Comparison of ENCODE assay signal across 16 mouse cellular contexts in genomic region chr3:106787972-106788371, GRCm38 (mm10). TPM values are rescaled to one million over a fixed set of nuclear protein-coding genes. Genes with fewer than 3 reads are reported as not detected.
DNase-seq lines count a peak whose midpoint lies in the region; ATAC-seq and TF ChIP-seq lines count a peak whose summit lies in the region.
"Had no signal": no experiment of that assay in that cellular context is flagged by ENCODE, and none has a peak within 500 bp of the region (broad histone marks: within the 10 kb centered on the region; RNA-seq: fewer than 3 reads in every experiment).

No protein-coding gene starts in this region.

- no peaks in the 10 kb centered on the region for H3K36me3 ChIP-seq in liver, adult 2 months (ENCODE audit: control insufficient read depth, insufficient read depth, low read length)
- no peaks in the 10 kb centered on the region for H3K36me3 ChIP-seq in forebrain, embryonic 11.5 days (ENCODE audit: control insufficient read depth, insufficient read depth, low read length)
- no peaks in the 10 kb centered on the region for H3K36me3 ChIP-seq in midbrain, embryonic 14.5 days (ENCODE audit: control insufficient read depth, insufficient read depth, low read length)
- H3K36me3 ChIP-seq: embryonic facial prominence, embryonic 10.5 days; intestine, embryonic 15.5 days had no signal

- no peaks in the 10 kb centered on the region for H3K27me3 ChIP-seq in liver, adult 2 months (ENCODE audit: control insufficient read depth, insufficient read depth, low read length)
- no peaks in the 10 kb centered on the region for H3K27me3 ChIP-seq in forebrain, embryonic 11.5 days (ENCODE audit: control insufficient read depth, insufficient read depth, low read length)
- no peaks in the 10 kb centered on the region for H3K27me3 ChIP-seq in midbrain, embryonic 14.5 days (ENCODE audit: control insufficient read depth, insufficient read depth, low read length)
- H3K27me3 ChIP-seq: intestine, embryonic 15.5 days had no signal

- no peak for TF ChIP-seq CTCF in liver, adult 2 months (IDR thresholded peaks at IDR 0.05; ENCODE audit: low read depth, low read length)
- no peak for TF ChIP-seq CTCF in embryonic fibroblast, embryonic 13.5 days (IDR thresholded peaks at IDR 0.05; ENCODE audit: borderline replicate concordance, insufficient read depth, low read length)

- TF ChIP-seq POLR2A in liver, adult 2 months (IDR thresholded peaks at IDR 0.05; ENCODE audit: extremely low read depth, insufficient read depth, low read length): no peak
- no peak for TF ChIP-seq POLR2A in embryonic fibroblast, embryonic 13.5 days (IDR thresholded peaks at IDR 0.05; ENCODE audit: low read depth, low read length)

- ATAC-seq in megakaryocyte progenitor cell, adult 5-6 weeks (replicated peaks; ENCODE audit: poor library complexity): peak; percentile 63
- ATAC-seq in forebrain, embryonic 11.5 days (replicated peaks; ENCODE audit: low FRiP score): no peak
- ATAC-seq in midbrain, embryonic 14.5 days (ENCODE audit: low FRiP score, low TSS enrichment): no peak
- ATAC-seq: forebrain, embryonic 16.5 days; intestine, embryonic 15.5 days had no signal

- H3K9me3 ChIP-seq in forebrain, embryonic 11.5 days (ENCODE audit: control insufficient read depth, low read length): no peaks in the 10 kb centered on the region
- no peaks in the 10 kb centered on the region for H3K9me3 ChIP-seq in midbrain, embryonic 14.5 days (ENCODE audit: control insufficient read depth, low read length)
- H3K9me3 ChIP-seq: embryonic facial prominence, embryonic 10.5 days; intestine, embryonic 15.5 days had no signal

- no peak overlapping the region for H3K4me2 ChIP-seq in forebrain, embryonic 11.5 days (ENCODE audit: low read depth, low read length, severe bottlenecking)
- no peak overlapping the region for H3K4me2 ChIP-seq in midbrain, embryonic 14.5 days (ENCODE audit: low read length)
- H3K4me2 ChIP-seq: intestine, embryonic 15.5 days had no signal

- no peaks in the 10 kb centered on the region for H3K79me2 ChIP-seq in liver, adult 2 months (ENCODE audit: control insufficient read depth, insufficient read depth, low read length)

- H3K27ac ChIP-seq in liver, adult 2 months (replicated peaks; ENCODE audit: insufficient read depth, low read depth, low read length): no peak overlapping the region
- peak overlapping the region; percentile 92 for H3K27ac ChIP-seq in embryonic fibroblast, embryonic 13.5 days (ENCODE audit: insufficient read depth, low read length)
- no peak overlapping the region for H3K27ac ChIP-seq in forebrain, embryonic 11.5 days (ENCODE audit: low read depth, low read length)
- H3K27ac ChIP-seq in midbrain, embryonic 14.5 days (replicated peaks; ENCODE audit: low read depth, low read length): no peak overlapping the region
- H3K27ac ChIP-seq: embryonic facial prominence, embryonic 10.5 days; intestine, embryonic 15.5 days had no signal

- no peak overlapping the region; the same call in 1 of the 2 replicates for H3K4me3 ChIP-seq in liver, adult 2 months (ENCODE audit: insufficient read depth, low read depth, low read length)
- H3K4me3 ChIP-seq in embryonic fibroblast, embryonic 13.5 days (ENCODE audit: insufficient read depth, low read length): no peak overlapping the region
- H3K4me3 ChIP-seq in forebrain, embryonic 11.5 days (ENCODE audit: low read depth, low read length): no peak overlapping the region
- no peak overlapping the region for H3K4me3 ChIP-seq in midbrain, embryonic 14.5 days (replicated peaks; ENCODE audit: low read depth, low read length)
- H3K4me3 ChIP-seq: embryonic facial prominence, embryonic 10.5 days; intestine, embryonic 15.5 days had no signal

- DNase-seq in liver, adult 2 months (ENCODE audit: extremely low read depth, low read depth, low spot score): peak; percentile 29
- no peak for DNase-seq in liver
- peak; percentile 81 for DNase-seq in CD4-positive, CD25-positive, alpha-beta regulatory T cell, adult 2 months (ENCODE audit: low read depth, low spot score)
- no peak for DNase-seq in forebrain, embryonic 11.5 days (ENCODE audit: low spot score)
- no peak for DNase-seq in midbrain, embryonic 14.5 days
- no peak for DNase-seq in urinary bladder, postnatal 25 days (ENCODE audit: low spot score)
- DNase-seq: cerebellum, adult 11 months had no signal

- no peaks in the 10 kb centered on the region for H3K4me1 ChIP-seq in liver, adult 2 months (ENCODE audit: control insufficient read depth, insufficient read depth, low read length)
- H3K4me1 ChIP-seq in embryonic fibroblast, embryonic 13.5 days (ENCODE audit: control insufficient read depth, insufficient read depth, low read length): no peaks in the 10 kb centered on the region
- no peaks in the 10 kb centered on the region for H3K4me1 ChIP-seq in forebrain, embryonic 11.5 days (replicated peaks; ENCODE audit: control insufficient read depth, insufficient read depth, low read length)
- no peaks in the 10 kb centered on the region for H3K4me1 ChIP-seq in midbrain, embryonic 14.5 days (ENCODE audit: control insufficient read depth, insufficient read depth, low read length)
- H3K4me1 ChIP-seq: embryonic facial prominence, embryonic 10.5 days; intestine, embryonic 15.5 days had no signal

- H3K9ac ChIP-seq in liver, adult 2 months (ENCODE audit: low read depth, low read length): no peak overlapping the region
- no peak overlapping the region for H3K9ac ChIP-seq in forebrain, embryonic 11.5 days (ENCODE audit: low read length)
- no peak overlapping the region for H3K9ac ChIP-seq in midbrain, embryonic 14.5 days (replicated peaks; ENCODE audit: low read length)
- H3K9ac ChIP-seq: intestine, embryonic 15.5 days had no signal

RNA-seq across cellular contexts. Expression of gene Cd53, which starts 2.0 kb away (rescaled TPM):
- total RNA-seq in liver, adult 2 months (2014; rRNA removed): 13.0 and 14.2 TPM in 2 replicates
- 1.5 and 3.0 TPM in 2 replicates for polyA plus RNA-seq in liver, adult 2 months (2012; rRNA removed)
- 1.9 and 2.9 TPM in 2 replicates for polyA plus RNA-seq in embryonic fibroblast, embryonic 13.5 days (2011; ENCODE audit: insufficient read length, low read depth, missing spikeins)
- total RNA-seq in megakaryocyte progenitor cell, adult 5-6 weeks (2015): 251 and 299 TPM in 2 replicates
- total RNA-seq in megakaryocyte progenitor cell, adult 5-6 weeks (2017): 245 and 306 TPM in 2 replicates
- polyA plus RNA-seq in forebrain, embryonic 11.5 days (2014; fragmentation: Nextera tagmentation; extraction: Ambion mirVana): 2.4 and 2.5 TPM in 2 replicates
- 2.6 and 6.4 TPM in 2 replicates for polyA plus RNA-seq in midbrain, embryonic 14.5 days (2014; fragmentation: Nextera tagmentation; extraction: Ambion mirVana)

RNA-seq across cellular contexts. Expression of gene Olfr266, which starts 38.1 kb away (rescaled TPM):
- not detected in 2 replicates for total RNA-seq in liver, adult 2 months (2014; rRNA removed)
- not detected in 2 replicates for polyA plus RNA-seq in liver, adult 2 months (2012; rRNA removed)
- polyA plus RNA-seq in embryonic fibroblast, embryonic 13.5 days (2011; ENCODE audit: insufficient read length, low read depth, missing spikeins): not detected in 2 replicates
- not detected in 2 replicates for total RNA-seq in megakaryocyte progenitor cell, adult 5-6 weeks (2015)
- not detected in 2 replicates for total RNA-seq in megakaryocyte progenitor cell, adult 5-6 weeks (2017)
- not detected in 2 replicates for polyA plus RNA-seq in forebrain, embryonic 11.5 days (2014; fragmentation: Nextera tagmentation; extraction: Ambion mirVana)
- not detected in 2 replicates for polyA plus RNA-seq in midbrain, embryonic 14.5 days (2014; fragmentation: Nextera tagmentation; extraction: Ambion mirVana)
- total RNA-seq: ES-E14; layer of hippocampus, adult 18-20 months; left cerebral cortex, postnatal 36 days had no signal
- polyA plus RNA-seq: embryonic facial prominence, embryonic 10.5 days; forebrain, embryonic 16.5 days; gonadal fat pad, adult 2 months; intestine, embryonic 15.5 days had no signal

Comparison
In these comparisons a context has a peak if more than half of its experiments do, and no peak if none do; other contexts are left out.
1. DNase-seq: peak in liver, adult 2 months (single experiment) and CD4-positive, CD25-positive, alpha-beta regulatory T cell, adult 2 months (single experiment); none in liver (single experiment), forebrain, embryonic 11.5 days (single experiment), midbrain, embryonic 14.5 days (single experiment) and urinary bladder, postnatal 25 days (single experiment).